Mouse (Mus musculus) frontal cortex, postnatal 25 days (tissue): Measurements from ENCODE around the gene Brd3os.

Experiments used
- DNase-seq, 2 experiments: peaks; one replicate each; pipeline ENCODE4 v3.0.0; 2022; ENCODE audit warnings: low spot score in 2 of 2

Gene Brd3os

DNA sequence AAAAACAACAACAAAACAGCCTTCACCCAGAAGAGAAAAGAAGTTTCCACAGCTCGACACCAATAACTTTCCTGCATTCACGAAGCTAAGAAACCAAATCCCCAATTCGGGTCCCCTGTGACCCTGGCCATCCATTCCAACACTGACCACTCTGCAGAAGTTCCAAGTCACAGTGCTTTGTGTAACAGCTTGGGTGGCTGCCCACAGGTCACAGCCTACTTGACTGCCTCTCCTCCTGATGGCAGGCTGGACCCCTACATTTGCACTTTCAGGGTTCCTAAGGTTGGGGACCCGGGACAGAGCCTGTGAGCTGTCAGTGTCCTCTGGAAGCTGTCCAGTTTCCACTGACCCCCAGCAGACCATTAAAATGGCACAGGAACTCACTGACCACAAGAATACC lies 20.8 kb downstream of the Brd3os start:
- DNase-seq = no peak

DNA sequence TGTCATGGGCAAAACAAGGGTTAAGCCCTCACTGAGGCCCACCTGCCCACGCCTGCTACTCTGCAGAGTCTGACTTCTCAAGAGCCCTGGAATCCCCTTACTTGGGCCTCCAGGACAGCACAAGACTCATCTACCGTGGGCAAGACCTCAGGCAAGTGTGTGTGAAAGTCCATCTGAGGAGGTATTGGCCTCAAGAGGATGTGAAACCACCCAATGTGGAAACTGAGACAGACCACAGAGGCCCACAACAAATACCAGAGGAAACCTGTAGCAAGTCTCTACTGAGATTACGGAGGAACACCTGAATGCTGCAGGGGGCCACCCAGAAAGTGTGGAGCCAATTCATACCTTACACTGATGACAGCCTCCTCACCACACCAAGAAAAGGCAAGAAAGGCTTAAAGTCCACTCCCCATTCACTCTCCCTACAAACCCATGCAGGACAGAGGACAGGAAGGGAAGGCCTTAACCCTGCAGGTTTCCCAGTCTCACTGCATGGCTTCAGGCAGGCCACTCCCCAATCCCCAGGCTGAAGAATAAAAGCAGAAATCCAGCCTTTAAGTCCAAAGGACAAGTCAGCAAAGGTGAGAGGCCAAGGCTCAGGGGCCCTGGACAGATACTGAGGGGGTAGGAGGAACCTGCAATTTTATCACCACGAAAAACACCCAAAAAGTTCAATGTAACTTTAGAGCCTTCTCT lies 27.3 kb downstream of the Brd3os start:
- no peak for DNase-seq

DNA sequence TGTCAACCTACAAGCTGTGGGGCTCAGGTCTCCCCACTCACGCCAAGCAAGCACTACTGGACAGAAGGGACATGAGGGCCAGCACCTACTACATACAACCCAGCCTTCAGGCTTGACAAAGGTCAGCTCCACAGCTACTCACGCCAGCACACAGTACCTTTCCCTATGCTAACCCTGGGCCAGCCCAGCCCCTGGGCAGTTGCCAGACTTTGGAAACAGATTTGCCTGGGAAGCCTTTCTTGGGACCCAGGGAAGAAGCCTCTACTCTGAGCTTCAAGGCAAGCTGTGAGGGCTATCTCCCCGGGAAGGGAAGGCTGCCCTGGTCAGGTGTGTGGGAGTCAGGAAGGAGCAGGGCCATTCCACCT lies 27.8 kb downstream of the Brd3os start:
- no peak for DNase-seq

DNA sequence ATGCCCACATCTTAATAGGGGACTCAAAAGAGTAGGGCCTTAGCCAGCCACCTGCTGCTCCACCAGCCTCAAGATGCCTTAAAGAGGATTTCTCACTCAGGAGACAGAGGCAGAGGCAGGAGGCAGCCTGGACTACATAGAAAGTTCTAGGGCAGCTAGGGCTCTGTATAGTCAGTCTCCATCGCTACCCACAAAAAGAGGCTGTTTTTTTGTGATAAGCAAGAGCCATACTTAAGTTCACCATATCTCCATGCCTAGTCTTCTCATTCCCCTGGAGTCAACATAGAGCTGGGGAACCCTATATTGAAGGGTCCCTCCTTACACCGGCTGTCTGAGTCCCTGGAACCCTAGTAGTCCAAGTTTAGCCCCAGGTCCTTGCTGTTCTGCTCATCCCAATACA lies 28.4 kb downstream of the Brd3os start:
- no peak for DNase-seq

DNA sequence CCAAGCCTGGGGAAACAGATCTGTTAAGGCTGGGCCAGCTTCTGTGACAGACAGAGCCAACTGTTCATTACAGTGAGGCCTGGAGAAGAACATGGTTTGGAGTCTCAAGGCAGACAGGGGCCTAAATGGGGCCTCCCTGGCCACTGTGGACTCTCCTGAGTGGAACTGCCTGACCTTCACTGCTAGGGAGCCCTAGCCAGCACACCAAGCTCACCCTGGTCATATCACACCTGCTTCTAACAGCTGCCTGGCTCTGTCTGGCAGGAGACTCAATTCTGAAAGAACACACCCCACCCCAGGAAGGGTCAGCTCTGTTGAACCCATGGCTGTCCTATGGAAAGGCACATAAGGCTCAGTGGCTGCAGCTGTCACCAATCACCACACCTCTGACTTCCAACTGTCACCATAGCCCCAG lies 29.1 kb downstream of the Brd3os start:
- DNase-seq = no peak

DNA sequence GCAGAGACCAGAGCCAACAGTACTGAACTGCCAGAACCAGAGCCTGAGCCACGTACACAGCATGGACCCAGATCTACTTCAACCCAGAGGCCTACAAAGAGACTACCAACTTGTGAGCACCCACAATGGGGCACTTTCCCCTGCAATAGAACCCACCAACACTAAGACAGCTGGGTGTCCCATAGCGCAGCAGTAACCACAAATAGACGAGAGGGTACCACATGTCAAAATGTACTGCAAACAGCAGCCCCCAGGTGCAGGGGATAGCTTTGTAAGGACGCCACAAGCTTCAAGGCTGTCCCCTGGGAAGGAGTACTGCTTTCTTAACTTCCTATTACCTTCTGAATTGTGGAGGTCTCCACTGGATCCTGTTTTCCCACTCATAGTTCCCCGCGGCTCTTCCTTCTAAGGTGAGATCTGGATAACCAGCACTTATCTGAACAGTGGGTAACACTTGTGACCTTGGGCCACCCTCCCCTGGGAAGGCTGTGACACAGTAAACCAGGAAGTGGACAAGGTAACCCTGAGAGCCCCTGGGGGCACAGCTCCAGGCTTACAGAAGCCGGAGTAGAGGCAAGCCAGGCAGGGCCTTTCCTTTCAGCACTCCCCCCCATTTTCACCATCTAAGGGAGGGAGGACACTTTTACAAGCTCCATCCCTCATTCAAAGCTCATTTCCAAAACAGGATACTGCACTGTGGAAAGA lies 31.1 kb downstream of the Brd3os start:
- no peak for DNase-seq

DNA sequence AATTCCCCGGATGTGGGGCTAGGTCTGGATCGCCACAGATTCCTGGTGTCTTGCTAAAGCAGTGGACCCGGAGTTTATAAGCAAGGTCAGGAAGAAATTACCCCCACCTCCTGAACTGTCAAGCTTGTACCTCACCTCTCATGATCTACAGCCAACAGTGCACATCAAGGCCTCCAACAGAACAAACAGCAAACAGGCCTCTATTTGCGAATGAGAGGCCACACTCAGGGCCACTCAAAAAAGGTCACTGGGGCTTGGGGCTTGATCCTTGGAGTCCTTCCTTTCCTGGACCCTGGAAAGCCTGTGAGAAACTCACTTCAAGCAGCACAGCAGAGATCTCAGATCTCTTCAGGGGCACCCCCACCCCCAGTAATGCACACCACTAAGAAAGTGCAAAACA lies 31.8 kb downstream of the Brd3os start:
- DNase-seq = no peak

DNA sequence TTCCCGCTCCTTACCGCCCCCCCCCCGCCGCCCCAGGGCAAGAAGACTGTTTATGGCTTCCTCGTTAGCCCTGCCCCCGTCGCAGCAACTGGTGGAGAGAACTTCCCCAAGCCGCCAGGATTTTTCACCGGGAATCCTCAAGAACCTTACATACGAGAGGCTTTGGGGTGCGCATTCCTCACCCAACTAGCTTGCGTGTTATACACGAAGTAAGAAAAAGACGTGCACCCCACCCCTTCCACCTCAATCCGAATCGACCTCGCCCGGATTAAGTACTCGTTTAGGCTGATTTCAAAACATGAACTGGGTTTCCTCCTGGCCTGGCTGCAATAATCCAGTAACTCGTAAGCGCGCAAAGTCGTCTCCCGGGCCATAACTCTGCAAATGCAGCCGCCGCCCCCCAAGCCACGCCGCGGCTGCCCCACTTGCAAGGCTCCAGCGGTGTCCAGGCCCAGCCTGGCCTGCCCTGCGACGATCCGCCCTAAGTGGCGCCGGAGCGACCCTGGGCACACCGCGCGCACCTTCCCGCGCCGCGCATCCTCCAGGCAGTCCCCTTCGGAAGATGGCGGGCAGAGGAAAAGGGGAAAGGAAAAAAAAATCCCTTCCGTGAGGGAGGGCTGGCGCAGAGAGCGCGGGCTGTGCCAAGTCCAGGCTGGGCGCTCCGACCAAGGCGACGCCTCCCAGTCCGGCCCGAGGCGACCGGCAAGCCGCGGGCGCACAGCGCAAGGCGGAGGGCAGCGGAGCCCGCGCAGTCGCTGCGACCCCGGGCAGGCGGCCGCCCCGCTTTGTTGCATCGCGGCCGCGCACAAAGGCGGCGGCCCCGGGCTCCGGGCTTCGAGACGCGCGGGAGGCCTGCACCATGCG lies 32.7 kb downstream of the Brd3os start:
- DNase-seq = no peak

DNA sequence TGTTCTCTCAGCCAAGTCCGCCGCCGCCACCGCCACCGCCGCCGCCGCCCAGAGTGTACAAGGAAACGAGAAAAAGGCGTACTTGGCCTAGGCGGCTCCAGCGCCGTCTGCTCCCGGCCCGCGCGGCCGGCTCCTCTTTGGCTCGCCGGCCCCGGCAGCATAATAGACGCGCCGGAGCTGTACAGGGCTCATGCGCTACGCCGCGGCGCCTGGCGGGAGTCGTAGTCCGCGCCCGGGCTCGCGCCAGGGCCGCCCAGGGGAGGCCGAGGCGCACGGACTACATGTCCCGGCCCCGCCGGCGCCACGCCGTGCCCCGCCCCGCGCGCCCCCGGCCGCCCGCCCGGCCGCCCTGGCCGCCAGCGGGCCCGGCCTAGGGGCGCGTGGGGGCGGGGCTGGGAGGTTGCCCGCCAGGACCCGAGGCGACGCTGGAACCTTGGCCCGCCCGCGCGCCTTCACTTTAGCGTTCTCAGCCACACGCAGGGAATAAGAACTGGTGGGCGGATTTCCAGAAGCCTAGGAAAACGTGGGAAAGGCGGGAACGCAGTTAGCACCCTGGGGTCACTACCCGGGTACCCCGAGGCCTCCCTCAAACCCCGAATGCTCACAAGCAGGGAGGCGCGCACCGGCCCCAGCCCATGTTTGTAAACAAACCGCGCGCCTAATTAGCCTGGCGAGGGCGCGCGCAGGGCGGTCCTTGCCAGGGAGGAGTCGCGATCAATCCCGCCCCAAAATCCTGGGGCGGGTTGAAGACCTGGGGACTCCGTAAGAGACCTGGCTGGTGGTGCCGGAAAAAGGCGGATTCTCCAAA lies 33.6 kb downstream of the Brd3os start:
- peak; percentile 78 to 83 for DNase-seq

DNA sequence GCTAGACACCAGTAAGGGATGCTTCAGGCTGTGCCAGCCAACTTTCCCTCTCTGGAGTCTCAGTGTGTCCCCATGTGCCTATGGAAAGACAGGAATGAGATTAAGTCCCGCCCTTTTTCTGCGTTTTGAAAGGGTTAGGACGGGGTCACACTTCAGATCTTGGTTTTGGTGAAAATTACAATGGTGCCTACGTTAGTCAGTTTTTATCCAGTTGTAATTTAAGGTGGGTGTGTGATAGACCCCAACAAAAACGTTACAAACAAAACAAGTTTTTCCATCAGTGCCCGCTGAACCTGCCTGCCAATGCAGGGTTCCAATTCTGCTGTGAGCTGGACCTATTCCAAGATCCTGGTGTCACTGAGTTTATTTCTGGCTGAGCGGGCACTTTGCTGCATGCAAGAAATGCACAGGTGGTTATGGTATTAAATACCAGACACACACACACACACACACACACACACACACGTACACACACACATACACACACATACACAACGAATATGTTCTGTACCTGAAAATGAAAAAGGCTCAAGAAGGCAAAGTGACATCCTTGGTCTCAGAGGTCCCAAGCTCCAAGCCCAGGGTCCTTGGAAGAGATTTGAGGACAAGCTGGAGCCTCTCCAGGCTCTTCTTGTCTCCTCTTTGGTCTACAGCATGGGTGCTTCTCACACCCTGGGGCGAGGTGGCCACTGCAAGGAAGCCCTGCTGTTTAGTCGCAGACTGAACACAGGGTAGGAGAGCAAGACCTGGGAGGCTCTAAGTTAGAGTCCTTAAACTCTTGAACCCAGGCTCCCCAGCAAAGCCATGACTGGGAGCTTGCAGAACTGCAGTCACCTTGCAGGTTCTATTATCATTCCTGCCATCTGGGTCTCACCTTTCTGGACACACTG lies 34.4 kb downstream of the Brd3os start:
- no peak for DNase-seq

DNA sequence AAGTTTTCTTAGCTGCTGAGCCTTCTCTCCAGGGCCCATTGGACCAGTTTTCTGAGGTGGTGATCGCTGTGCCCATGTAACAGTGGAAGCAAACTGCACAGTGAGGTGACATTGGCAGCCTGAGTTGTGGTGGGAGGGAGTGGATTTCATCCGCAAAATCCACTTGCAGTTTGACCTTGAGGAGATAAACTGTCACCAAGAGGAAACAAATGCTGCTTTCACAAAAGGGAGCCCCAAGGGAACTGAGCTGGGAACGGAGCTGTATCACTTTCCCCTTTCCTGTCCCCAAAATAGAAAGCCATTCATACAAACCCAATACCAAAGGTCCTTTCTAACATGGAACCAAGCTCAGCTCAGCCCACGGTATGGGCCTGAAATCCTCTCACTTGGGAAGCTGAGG lies 37.7 kb downstream of the Brd3os start:
- DNase-seq = no peak

DNA sequence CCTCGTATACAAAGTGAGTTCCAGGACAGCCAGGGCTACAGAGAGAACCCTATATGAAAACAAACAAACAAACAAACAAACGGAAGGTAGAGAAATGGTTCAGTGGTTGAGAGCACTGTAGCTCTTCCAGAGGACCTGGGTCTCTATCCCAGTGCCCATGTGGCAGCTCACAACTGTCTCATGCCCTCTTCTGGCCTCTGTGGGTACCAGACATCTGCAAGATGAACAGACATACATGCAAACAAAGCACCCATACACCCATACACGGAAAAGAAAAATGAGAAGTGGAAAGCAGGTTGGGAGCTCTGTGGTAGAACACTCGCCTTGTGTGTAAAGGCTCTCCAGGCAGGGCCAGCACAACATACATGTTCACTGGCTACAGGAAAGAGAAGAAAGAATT lies 38.2 kb downstream of the Brd3os start:
- no peak for DNase-seq

DNA sequence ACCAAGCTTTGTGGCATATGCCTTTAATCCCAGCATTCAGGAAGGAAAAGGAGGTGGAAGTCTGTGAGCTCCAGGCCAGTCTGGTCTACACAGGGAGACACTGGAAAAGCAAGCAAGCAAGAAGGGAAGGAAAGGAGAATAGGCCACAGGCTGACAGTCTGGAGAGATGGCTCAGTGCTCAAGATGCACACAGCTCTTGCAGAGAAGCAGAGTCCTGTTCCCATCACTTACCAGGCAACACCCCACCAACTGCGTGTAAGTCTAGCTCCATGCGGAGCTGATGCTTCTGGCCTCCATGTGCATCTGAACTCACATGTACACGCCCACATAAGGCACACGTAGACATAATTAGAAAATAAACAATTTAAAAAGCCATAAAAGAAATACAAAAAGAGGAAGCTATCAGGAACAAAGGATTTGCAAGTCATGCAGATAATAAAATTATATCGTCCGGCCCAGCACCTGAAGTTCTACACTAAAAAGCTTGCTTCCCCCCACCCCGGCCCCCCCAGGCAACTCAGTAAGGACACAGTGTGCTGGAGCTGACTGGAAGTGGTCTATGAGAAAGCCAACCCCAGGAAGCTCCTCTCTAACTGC lies 40.2 kb downstream of the Brd3os start:
- no peak for DNase-seq

DNA sequence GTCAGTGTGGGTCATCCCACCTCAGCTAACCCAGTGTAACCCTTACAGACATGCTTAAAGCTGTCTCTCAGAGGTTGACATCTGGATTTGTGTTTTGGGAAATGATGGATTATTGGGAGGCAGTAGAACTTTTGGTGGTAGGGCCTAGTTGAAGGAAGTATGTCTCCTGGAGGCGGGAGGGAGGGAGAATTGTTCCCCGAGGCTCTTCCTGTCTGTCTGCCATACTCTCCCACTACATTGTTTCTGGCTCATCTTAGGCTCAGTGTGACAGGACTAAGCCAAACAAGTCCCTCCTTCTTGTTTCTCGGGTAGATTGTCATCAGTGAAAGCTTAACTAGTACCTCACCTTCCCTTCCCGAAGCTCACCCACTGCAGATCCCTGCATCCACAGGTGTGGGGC lies 44.6 kb downstream of the Brd3os start:
- DNase-seq = no peak

DNA sequence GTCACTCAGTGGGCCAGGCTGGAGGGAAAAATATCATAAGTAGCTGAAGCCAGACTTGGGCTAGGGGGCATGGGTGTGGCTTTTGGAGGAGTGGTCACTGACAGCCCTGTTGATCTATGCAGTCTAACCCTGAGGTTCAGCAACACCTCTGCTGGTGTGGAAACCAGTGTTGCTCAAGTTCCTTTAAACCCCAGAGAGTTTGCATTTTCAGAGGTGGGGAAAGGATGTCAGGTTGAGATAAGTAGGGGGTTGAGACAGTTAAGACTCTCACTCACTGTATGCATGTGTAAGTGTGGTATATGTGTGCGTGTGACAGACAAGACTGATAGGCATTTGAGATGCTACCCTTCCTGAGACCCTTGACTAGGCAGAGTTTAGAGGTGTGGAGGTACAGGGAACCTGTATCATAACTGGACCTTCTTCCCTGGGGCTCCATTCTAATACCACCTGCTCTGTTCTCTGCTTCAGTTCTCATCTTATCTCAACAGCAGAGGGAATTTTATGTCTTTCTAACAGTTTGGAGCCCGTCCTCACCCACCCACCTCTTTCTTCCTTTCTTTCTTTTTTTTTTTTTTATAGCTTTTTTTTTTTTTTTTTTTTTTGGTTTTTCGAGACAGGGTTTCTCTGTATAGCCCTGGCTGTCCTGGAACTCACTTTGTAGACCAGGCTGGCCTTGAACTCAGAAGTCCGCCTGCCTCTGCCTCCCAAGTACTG lies 45.4 kb downstream of the Brd3os start:
- DNase-seq = no peak

DNA sequence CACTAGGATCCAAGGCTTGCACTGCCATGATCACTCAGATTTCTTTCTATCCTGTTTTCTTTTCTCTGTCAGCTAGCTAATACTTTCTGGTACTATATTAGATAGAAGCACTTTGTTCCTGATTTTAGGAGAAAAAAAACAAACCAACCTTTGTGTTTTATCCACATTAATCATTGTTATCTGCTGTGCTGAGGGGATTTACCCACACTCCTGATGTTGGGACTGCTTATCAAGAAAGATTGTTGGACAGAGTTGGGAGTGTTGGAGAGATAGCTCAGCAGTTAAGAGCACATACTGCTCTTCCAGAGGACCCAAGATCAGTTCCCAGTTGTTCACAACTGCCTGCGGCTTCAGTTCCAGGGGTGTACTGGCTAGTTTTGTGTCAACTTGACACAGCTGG lies 46.2 kb downstream of the Brd3os start:
- no peak for DNase-seq

DNA sequence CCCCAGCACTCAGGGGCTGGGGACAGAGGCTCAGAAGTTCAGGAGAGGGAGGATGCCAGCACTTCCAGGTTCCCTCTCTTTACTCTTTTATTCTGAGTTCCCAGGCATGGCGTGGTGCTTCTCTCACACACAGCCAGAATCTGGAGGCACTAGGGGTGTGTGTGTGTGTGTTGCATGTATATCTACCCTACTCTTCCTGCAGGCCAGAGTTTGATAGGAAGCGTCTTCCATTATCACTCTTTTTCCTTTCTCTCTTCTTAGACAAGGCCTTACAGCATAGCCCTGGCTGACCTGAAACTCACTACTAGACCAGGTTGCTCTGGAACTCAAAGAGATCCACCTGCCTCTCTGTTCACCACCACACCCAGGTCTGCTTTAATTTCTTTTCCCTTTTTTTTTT lies 48.8 kb downstream of the Brd3os start:
- DNase-seq = no peak
